Mouse (Mus musculus): Measurements from ENCODE around the gene Dynll1.

DNA sequence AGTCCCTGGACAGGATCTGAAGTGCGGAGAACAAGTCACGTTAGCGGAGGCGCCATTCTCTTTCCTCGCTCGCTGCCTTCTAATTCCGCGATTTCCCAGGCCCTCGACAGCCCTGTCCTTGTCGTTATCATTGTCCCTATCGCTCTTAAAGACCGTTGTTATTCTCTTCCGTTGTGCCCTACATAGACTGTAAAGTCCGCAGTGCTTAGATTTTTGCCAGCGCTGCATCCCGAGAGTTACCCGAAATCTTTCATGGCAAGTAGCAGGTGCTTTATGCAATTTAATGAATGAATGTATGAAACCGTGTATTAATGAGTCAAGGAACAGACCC is 48.4 kb upstream of the Dynll1 start:
- TF ChIP-seq USF1 (IDR thresholded peaks at IDR 0.05; ENCODE audit: low read depth): no peak
- TF ChIP-seq CTCF (IDR thresholded peaks at IDR 0.05; ENCODE audit: control insufficient read depth, insufficient read depth, insufficient read length): no peak
- no peak for TF ChIP-seq CEBPB (IDR thresholded peaks at IDR 0.05; ENCODE audit: low read depth)
- no peak for TF ChIP-seq MAX (IDR thresholded peaks at IDR 0.05)
